Mouse (Mus musculus) fibroblast of lung, adult 2 months (primary cell): Measurements from ENCODE around the gene Itprid2.

Experiments used
- DNase-seq: peaks from one replicate; pipeline ENCODE4 v3.0.0-alpha.2; 2011; ENCODE audit warnings: low read depth

The Itprid2 gene

GRCm38 (mm10) chr2:79713662-79714091 is 78.5 kb downstream of the Itprid2 start:
- DNase-seq: no peak

- no peak for DNase-seq
Measured at GRCm38 (mm10) chr2:79714745-79715144, 79.6 kb downstream of the Itprid2 start.

DNA sequence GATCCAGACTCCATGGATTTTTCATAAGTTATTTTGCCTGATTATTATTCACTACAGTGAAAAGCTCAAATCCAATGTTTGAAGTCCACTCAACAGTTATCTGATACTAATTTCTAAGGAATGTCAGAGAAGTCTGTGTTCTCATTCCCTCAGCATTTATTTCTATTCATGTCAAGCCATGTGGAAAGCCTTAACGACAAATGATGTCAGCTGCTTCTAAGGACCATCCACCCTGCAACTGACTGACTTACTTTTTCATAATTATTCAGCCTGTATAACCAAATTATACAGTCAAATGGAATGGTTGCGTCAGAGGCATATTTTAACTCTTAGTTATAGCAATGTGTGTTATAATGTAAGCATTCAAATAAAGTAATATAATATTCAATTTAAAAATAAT is 80.8 kb downstream of the Itprid2 start:
- no peak for DNase-seq

GRCm38 (mm10) chr2:79717846-79718245 is 82.7 kb downstream of the Itprid2 start:
- DNase-seq: no peak

DNA sequence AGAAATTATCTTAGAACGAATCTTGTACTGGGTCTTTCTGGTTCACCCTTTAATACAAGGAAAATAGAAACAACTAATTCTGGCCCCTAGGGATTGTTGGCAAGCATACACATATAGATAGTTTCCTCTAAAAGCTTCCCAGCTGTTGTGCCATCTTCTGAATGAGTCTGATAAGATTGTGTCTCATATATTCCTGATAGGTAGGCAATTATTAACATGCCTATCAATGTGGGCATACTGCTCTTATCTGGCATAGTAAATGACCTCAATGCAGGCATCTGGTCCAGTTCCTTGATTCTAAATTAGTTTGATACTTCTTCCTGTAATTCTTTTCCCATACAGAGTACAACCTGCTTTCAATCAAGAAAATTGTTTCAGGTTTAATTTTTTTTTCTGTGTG is 87.3 kb downstream of the Itprid2 start:
- DNase-seq: no peak
